Mouse (Mus musculus): ENCODE measurements around the gene Sap25.
A peak's percentile ranks its signal among the peaks of the same experiment; 100 is the strongest.

Gene Sap25

GRCm38 (mm10) chr5:137668971-137669370 is 27.8 kb downstream of the Sap25 start:
- DNase-seq = no peak

GRCm38 (mm10) chr5:137670240-137670639 is 29.1 kb downstream of the Sap25 start:
- DNase-seq = no peak

- no peak for DNase-seq
Observed at GRCm38 (mm10) chr5:137671443-137672240, 30.5 kb downstream of the Sap25 start.

- DNase-seq = no peak
Observed at GRCm38 (mm10) chr5:137672361-137672760, 31.2 kb downstream of the Sap25 start.

- no peak for DNase-seq
Observed at GRCm38 (mm10) chr5:137673015-137673414, 31.9 kb downstream of the Sap25 start.

- DNase-seq = no peak
Observed at GRCm38 (mm10) chr5:137674786-137675185, 33.7 kb downstream of the Sap25 start.

GRCm38 (mm10) chr5:137677859-137678258 is 36.7 kb downstream of the Sap25 start:
- DNase-seq = no peak

- DNase-seq = no peak
Observed at GRCm38 (mm10) chr5:137678736-137679135, 37.6 kb downstream of the Sap25 start.

- no peak for DNase-seq
Observed at GRCm38 (mm10) chr5:137679726-137680125, 38.6 kb downstream of the Sap25 start.

- DNase-seq = no peak
Observed at GRCm38 (mm10) chr5:137682526-137682925, 41.4 kb downstream of the Sap25 start.

- no peak for DNase-seq
Observed at GRCm38 (mm10) chr5:137683388-137684293, 42.5 kb downstream of the Sap25 start.

GRCm38 (mm10) chr5:137684294-137685123 is 43.4 kb downstream of the Sap25 start, which contains the start of gene Agfg2:
TSS of gene Agfg2 (minus strand) at chr5:137684726.
- DNase-seq = peak; percentile 97

GRCm38 (mm10) chr5:137685653-137686052 is 44.5 kb downstream of the Sap25 start:
- no peak for DNase-seq

- DNase-seq = no peak
Observed at GRCm38 (mm10) chr5:137686127-137686790, 45.1 kb downstream of the Sap25 start.

- no peak for DNase-seq
Observed at GRCm38 (mm10) chr5:137689974-137690373, 48.8 kb downstream of the Sap25 start.

- DNase-seq = no peak
Observed at GRCm38 (mm10) chr5:137690531-137690930, 49.4 kb downstream of the Sap25 start.

- no peak for DNase-seq
Observed at GRCm38 (mm10) chr5:137691881-137692280, 50.7 kb downstream of the Sap25 start.
